Mouse (Mus musculus) myocyte (in vitro differentiated cells): Measurements from ENCODE around the gene Ssxb10. TPM values are rescaled to one million over a fixed set of nuclear protein-coding genes. Genes with fewer than 3 reads are reported as not detected.
"Not testable (repeated sequence)": the region's sequence is repeated elsewhere in the genome, so short reads cannot be mapped to it uniquely, and the experiment has no call there.

Experiments
- H3K27me3 ChIP-seq: one replicate; pipeline ENCODE4 v1.6.1; 2011; ENCODE audit not compliant: control insufficient read depth, insufficient read depth, insufficient read length
- H3K36me3 ChIP-seq: one replicate; pipeline ENCODE4 v1.6.1; 2011; ENCODE audit not compliant: control insufficient read depth, insufficient read depth
- H3K4me2 ChIP-seq: one replicate; pipeline ENCODE4 v1.6.1; 2011; ENCODE audit warnings: low read depth, control low read depth
- H3K4me3 ChIP-seq: one replicate; pipeline ENCODE4 v1.5.1; 2011; ENCODE audit warnings: mild to moderate bottlenecking, control low read depth, moderate library complexity
- H3K79me2 ChIP-seq: one replicate; pipeline ENCODE4 v1.6.1; 2011; ENCODE audit not compliant: control insufficient read depth, insufficient read depth
- H3ac ChIP-seq: one replicate; pipeline ENCODE4 v1.6.1; 2011; ENCODE audit not compliant: control insufficient read depth, insufficient read length
- CEBPB ChIP-seq: IDR thresholded peaks from 2 replicates; pipeline ENCODE4 v1.6.1; 2011; ENCODE audit warnings: mild to moderate bottlenecking, moderate library complexity; ENCODE audit not compliant: poor library complexity, insufficient read depth, severe bottlenecking
- E2F4 ChIP-seq: IDR thresholded peaks from one replicate; pipeline ENCODE4 v1.6.1; 2011; ENCODE audit warnings: mild to moderate bottlenecking, control low read depth, moderate library complexity; ENCODE audit not compliant: insufficient read depth
- MAX ChIP-seq: IDR thresholded peaks from one replicate; pipeline ENCODE4 v1.6.1; 2011; ENCODE audit warnings: low read depth, mild to moderate bottlenecking, control low read depth
- MYOD1 ChIP-seq, 3 experiments: IDR thresholded peaks; one replicate each; pipeline ENCODE4 v1.6.1; 2011; ENCODE audit warnings: control low read depth in 2 of 3, low read depth in 2 of 3, mild to moderate bottlenecking in 2 of 3, moderate library complexity in 1 of 3; ENCODE audit not compliant: insufficient read length in 2 of 3, control insufficient read depth in 1 of 3
- MYOG ChIP-seq, 3 experiments: IDR thresholded peaks; one replicate each; pipeline ENCODE4 v1.6.1; 2011; ENCODE audit warnings: control low read depth in 2 of 3, low read depth in 2 of 3, mild to moderate bottlenecking in 2 of 3; ENCODE audit not compliant: insufficient read length in 2 of 3, control insufficient read depth in 1 of 3, insufficient read depth in 1 of 3
- POLR2A ChIP-seq: IDR thresholded peaks from one replicate; pipeline ENCODE4 v1.6.1; 2011; ENCODE audit warnings: low read depth, mild to moderate bottlenecking, control low read depth, moderate library complexity; ENCODE audit not compliant: insufficient read length
- POLR2AphosphoS2 ChIP-seq: IDR thresholded peaks from one replicate; pipeline ENCODE4 v1.6.1; 2011; ENCODE audit warnings: low read depth, control low read depth; ENCODE audit not compliant: insufficient read length
- REST ChIP-seq: IDR thresholded peaks from one replicate; pipeline ENCODE4 v1.6.1; 2011; ENCODE audit warnings: mild to moderate bottlenecking, control low read depth, moderate library complexity; ENCODE audit not compliant: insufficient read depth, insufficient read length
- SRF ChIP-seq: IDR thresholded peaks from one replicate; pipeline ENCODE4 v1.6.1; 2011; ENCODE audit warnings: low read depth; ENCODE audit not compliant: control insufficient read depth, insufficient read length
- TCF12 ChIP-seq: IDR thresholded peaks from one replicate; pipeline ENCODE4 v1.6.1; 2011; ENCODE audit warnings: mild to moderate bottlenecking, control low read depth; ENCODE audit not compliant: poor library complexity, insufficient read depth, severe bottlenecking
- TCF3 ChIP-seq: IDR thresholded peaks from one replicate; pipeline ENCODE4 v1.6.1; 2011; ENCODE audit warnings: low read depth, control low read depth; ENCODE audit not compliant: insufficient read length
- USF1 ChIP-seq: IDR thresholded peaks from one replicate; pipeline ENCODE4 v1.6.1; 2011; ENCODE audit warnings: low read depth, mild to moderate bottlenecking, control low read depth, moderate library complexity
- polyA plus RNA-seq: library from polyadenylated mRNA; unstranded; fragments of >200 nt; fragmentation: generic; extraction: Trizol; gene quantifications from one replicate; pipeline ENCODE4 v1.2.1, GENCODE M21; 2012; ENCODE audit warnings: missing spikeins

Ssxb10 gene
- not detected for polyA plus RNA-seq

DNA sequence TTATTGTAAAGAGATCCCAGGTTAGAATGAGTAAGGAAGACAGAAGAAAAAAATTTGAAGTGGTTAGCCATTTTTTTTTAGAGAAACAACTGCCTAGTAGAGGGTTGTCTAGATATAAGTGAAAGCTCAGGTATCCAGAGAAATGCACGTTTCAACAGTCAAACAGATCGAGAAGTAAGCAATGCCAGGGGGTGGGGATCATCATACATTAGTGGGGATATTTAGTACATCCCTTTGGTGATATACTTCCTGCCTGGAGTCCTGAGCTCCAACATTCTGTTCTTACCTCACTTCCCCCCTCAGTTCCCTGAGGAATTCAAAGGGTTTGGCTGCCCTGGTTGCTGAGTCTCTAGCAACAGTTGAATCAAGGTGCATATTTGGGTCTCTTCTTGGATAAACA lies at the start of gene Ssxb10:
Gene Ssxb10, plus strand, starts transcription at position 301 of the 400 bp plus-strand sequence.
- Histone ChIP-seq H3K27me3 (no peaks in the 10 kb centered on the region), H3K36me3 (no peaks in the 10 kb centered on the region), H3K4me2 (no peak within 1 kb of the TSS), H3K4me3 (no peak within 1 kb of the TSS), H3K79me2 (no peaks in the 10 kb centered on the region), H3ac (no peak within 1 kb of the TSS)
- TF ChIP-seq TCF12 (no peak), POLR2A (no peak)

DNA sequence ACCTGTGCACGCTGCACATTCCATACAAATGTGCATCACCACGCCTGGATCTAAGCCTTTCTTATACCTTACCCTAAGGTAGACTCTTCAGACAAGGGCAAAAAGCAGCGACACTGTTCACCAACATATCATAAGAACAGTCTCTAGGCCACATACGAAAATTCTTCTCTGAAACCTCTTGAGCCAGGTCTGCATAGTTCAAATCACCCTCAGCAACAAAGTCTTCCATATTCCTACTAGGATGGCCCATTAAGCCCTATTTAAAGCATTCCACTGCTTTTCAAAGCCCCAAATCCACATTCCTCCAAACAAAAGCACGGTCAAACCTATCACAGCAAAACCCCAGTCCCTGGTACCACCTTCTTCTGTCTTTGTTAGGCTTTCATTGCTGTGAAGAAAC lies 38.6 kb upstream of the Ssxb10 start:
- no peaks in the 10 kb centered on the region for H3K36me3 ChIP-seq
- H3K4me3 ChIP-seq, result no peak overlapping the region
- no peak for TF ChIP-seq TCF12
- no peak for TF ChIP-seq REST
- TF ChIP-seq SRF, result no peak
- TF ChIP-seq USF1, result no peak
- no peak for TF ChIP-seq E2F4
- TF ChIP-seq POLR2AphosphoS2, result no peak
- no peak for TF ChIP-seq MYOD1 (IDR thresholded peaks at IDR 0.05; ENCODE audit: control insufficient read depth in 1 of 3, insufficient read length in 2 of 3, low read depth in 2 of 3)
- TF ChIP-seq TCF3, result no peak
- TF ChIP-seq MYOG (IDR thresholded peaks at IDR 0.05; ENCODE audit: control insufficient read depth in 1 of 3, insufficient read depth in 1 of 3, insufficient read length in 2 of 3, low read depth in 2 of 3), result no peak
- TF ChIP-seq POLR2A, result no peak
- no peak for TF ChIP-seq CEBPB
- TF ChIP-seq MAX, result no peak
- no peak overlapping the region for H3K4me2 ChIP-seq
- no peaks in the 10 kb centered on the region for H3K27me3 ChIP-seq
- no peak overlapping the region for H3ac ChIP-seq
- no peaks in the 10 kb centered on the region for H3K79me2 ChIP-seq

DNA sequence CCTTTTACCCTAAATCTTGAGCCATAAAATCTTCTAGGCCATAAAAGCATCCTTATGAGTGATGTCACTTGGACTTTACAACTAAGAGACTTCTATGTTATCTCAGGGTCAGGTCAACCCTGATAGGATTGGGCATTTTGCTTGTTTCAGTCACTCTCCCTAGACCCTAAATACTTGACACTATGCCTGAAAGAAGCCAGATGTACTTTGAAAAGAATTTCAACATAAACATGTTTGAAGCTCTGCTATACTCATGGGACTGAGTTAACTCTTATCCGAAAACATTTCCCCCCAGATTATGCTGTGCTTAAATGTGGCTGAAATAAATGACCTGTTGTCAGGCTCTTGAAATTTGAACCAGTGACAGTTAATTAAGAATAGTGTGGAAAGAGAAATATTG lies 17.9 kb upstream of the Ssxb10 start:
- TF ChIP-seq REST (no peak), TCF12 (no peak), CEBPB (no peak), POLR2A (no peak), USF1 (no peak), SRF (no peak), MYOG (IDR thresholded peaks at IDR 0.05; ENCODE audit: control insufficient read depth in 1 of 3, insufficient read depth in 1 of 3, insufficient read length in 2 of 3, low read depth in 2 of 3) (no peak), POLR2AphosphoS2 (no peak), MYOD1 (IDR thresholded peaks at IDR 0.05; ENCODE audit: control insufficient read depth in 1 of 3, insufficient read length in 2 of 3, low read depth in 2 of 3) (no peak), TCF3 (no peak), MAX (no peak), E2F4 (no peak)
- no peak overlapping the region for H3K4me2 ChIP-seq
- H3K36me3 ChIP-seq, result no peaks in the 10 kb centered on the region
- no peaks in the 10 kb centered on the region for H3K27me3 ChIP-seq
- no peaks in the 10 kb centered on the region for H3K79me2 ChIP-seq
- H3K4me3 ChIP-seq, result no peak overlapping the region
- H3ac ChIP-seq, result no peak overlapping the region

DNA sequence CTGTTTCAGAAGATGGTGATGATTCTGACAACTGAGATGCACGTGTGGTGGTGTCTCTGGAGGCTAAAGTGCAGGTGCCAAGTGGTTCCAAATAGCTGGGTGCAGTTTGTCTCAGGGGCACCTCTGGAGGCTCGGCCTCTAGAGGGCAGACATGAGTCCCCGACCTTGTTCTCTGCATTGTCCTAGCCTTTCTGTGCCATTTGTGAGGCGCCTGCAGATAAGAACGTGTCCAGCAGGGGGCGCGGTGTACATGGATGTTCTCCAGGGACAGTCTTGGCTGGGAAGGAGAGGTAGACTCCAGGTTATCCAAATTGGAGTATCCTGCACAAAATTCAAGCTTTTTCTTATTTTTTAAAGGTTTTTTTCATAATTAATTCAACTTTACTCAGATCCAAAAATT lies 12.3 kb upstream of the Ssxb10 start:
- not testable (repeated sequence) for H3K4me2 ChIP-seq, H3K79me2 ChIP-seq

DNA sequence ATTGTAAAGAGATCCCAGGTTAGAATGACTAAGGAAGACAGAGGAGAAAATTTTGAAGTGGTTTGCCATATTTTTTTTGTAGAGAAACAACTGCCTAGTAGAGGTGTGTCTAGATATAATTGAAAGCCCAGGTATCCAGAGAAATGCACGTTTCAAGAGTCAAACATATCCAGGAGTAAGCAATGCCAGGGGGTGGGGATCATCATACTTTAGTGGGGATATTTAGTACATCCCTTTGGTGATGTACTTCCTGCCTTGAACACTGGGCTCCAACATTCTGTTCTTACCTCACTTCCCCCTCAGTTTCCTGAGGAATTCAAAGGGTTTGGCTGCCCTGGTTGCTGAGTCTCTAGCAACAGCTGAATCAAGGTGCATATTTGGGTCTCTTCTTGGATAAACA lies 39.5 kb downstream of the Ssxb10 start, which contains the start of gene Ssxb9:
Gene Ssxb9, plus strand, starts transcription at position 301 of the 400 bp plus-strand sequence.
- H3K79me2 ChIP-seq, H3K4me3 ChIP-seq, H3K36me3 ChIP-seq, H3ac ChIP-seq, H3K27me3 ChIP-seq, H3K4me2 ChIP-seq: not testable (repeated sequence)

More for the DNA sequence above, 12.3 kb upstream of the Ssxb10 start:
- H3K27me3 ChIP-seq, H3ac ChIP-seq, H3K36me3 ChIP-seq, H3K4me3 ChIP-seq: not testable (repeated sequence)

Other genes starting within 250 kb of the Ssxb10 start
- gene Was, start 236.9 kb upstream of the Ssxb10 start, polyA plus RNA-seq, result 0.19 TPM
- gene Wdr13, start 194.5 kb upstream of the Ssxb10 start, polyA plus RNA-seq, result 16.1 TPM
- gene Rbm3, start 181.5 kb upstream of the Ssxb10 start, polyA plus RNA-seq, result 236 TPM
- 12.5 TPM for gene Tbc1d25, start 151.2 kb upstream of the Ssxb10 start, polyA plus RNA-seq
- 116 TPM for gene Ebp, start 133.9 kb upstream of the Ssxb10 start, polyA plus RNA-seq
- gene Porcn, start 120.9 kb upstream of the Ssxb10 start, polyA plus RNA-seq, result 67.5 TPM
- 32.6 TPM for gene Ftsj1, start 75.0 kb upstream of the Ssxb10 start, polyA plus RNA-seq
- not detected for gene Slc38a5, start 56.3 kb upstream of the Ssxb10 start, polyA plus RNA-seq
- not detected for gene Ssxb9, start 39.6 kb downstream of the Ssxb10 start, polyA plus RNA-seq
- gene Ssxb1, start 85.9 kb downstream of the Ssxb10 start, polyA plus RNA-seq, result not detected
- gene Ssxb2, start 134.3 kb downstream of the Ssxb10 start, polyA plus RNA-seq, result not detected
- gene Gm14459, start 197.5 kb downstream of the Ssxb10 start, polyA plus RNA-seq, result not detected
- gene Ssxb6, start 220.8 kb downstream of the Ssxb10 start, polyA plus RNA-seq, result not detected